Mouse (Mus musculus) left cerebral cortex, adult 18-20 months (tissue): ENCODE data around the gene Tpm4. TPM values are rescaled to one million over a fixed set of nuclear protein-coding genes. Genes with fewer than 3 reads are reported as not detected.

Experiments used
- DNase-seq, 2 experiments: peaks; one replicate each; pipeline ENCODE4 v3.0.0; 2021 to 2022; ENCODE audit warnings: low spot score in 2 of 2, mixed read lengths in 1 of 2
- total RNA-seq, 2 experiments: library from RNA; stranded (reverse); gene quantifications; 2 replicates each; pipeline ENCODE4 v1.2.3; 2021

Tpm4 gene
- total RNA-seq, 2 experiments from 2014 or later, result 22.7 to 31.6 TPM

DNA sequence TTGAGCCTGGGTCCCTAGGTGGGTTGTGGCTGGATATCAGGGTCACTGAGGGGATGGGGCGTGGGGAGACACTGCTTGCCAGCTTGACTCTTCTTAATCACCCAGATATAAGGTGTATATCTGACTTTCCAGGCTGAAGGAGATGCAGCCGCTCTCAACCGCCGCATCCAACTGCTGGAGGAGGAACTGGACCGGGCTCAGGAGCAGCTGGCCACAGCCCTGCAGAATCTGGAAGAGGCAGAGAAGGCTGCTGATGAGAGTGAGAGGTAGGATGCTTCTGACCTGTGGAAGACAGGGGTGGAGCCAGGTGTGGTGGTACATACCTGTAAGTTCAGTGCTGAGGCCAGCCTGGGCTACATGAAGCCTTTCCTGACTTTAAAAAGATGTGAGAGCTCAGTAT is 3.7 kb downstream of the Tpm4 start:
- no peak for DNase-seq

GRCm38 (mm10) chr8:72143256-72143824 is 8.6 kb downstream of the Tpm4 start:
- DNase-seq, result no peak

DNA sequence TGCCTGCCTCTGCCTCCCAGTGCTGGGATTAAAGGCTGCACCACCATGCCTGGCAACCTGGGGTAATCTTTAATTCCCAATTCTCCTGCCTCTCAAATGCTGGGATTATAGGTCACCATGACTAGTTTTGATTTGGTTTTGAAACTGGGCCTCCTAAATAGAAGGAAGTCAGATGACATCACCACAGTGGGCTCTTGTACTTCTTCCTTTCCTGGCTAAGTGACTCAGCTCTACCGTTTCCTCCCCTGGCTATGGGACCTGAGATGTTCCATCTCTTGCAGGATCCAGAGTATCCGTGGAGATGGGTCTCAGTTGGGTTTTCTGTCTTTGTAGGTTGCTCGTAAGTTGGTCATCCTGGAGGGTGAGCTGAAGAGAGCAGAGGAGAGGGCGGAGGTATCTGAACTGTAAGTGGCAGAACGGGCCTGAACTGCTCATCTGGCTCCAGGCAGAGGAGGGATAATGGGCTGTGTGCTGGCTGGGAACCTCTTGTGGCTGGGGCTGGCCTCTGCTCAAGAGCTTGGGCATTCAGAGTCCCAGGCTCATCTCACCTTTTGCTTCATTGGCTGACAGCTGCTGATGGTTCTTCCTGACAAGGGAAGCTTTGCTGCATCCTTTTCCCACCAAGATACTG is 9.7 kb downstream of the Tpm4 start:
- DNase-seq, result no peak

DNA sequence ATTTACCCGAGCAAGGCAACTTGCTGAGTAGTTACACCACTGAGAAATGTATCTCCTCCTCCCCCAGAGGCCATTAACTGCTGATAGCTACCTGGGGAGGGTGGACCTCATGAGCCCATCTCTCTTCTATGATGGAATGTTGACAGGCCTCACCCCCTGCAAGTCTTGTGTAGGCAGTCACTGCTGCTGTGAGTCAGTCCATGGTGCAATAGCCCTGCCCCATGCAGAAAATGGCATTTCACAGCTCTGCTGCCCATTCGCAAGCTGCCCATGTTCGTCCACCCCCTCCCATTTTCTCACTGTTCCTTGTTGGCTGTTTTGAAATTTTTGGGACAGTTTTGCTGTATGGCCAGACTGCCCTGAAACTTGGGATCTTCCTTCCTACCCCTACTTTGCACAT is 10.7 kb downstream of the Tpm4 start:
- DNase-seq, result no peak

- DNase-seq, result no peak
Observed at GRCm38 (mm10) chr8:72146056-72146455, 11.3 kb downstream of the Tpm4 start.

- no peak for DNase-seq
Observed at GRCm38 (mm10) chr8:72146556-72146955, 11.8 kb downstream of the Tpm4 start.

GRCm38 (mm10) chr8:72147266-72147665 is 12.5 kb downstream of the Tpm4 start:
- DNase-seq, result no peak

DNA sequence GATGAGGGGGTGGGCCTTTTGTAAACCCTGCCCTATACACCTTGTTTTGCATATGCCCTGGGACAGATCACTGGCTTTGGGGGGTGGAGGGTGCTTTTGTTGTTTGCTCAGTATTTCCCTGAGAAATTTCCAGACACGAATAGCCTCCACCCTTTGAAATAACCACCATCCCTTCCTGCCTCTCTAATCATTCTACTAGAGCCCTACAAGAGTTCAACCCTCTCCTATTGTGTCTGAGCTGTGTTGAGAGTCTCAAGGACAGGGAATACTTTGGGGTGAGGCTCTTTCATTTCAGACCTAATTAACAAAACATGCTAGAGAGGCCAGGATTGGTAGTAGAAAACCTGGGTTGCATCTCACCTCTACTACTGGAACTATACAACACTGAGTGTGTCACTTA is 14.3 kb downstream of the Tpm4 start:
- DNase-seq, result no peak

GRCm38 (mm10) chr8:72151418-72152078 is 16.8 kb downstream of the Tpm4 start:
- no peak for DNase-seq

- DNase-seq, result no peak
Observed at GRCm38 (mm10) chr8:72153382-72153781, 18.6 kb downstream of the Tpm4 start.

GRCm38 (mm10) chr8:72158096-72158495 is 23.3 kb downstream of the Tpm4 start:
- no peak for DNase-seq

GRCm38 (mm10) chr8:72158726-72159125 is 24.0 kb downstream of the Tpm4 start:
- no peak for DNase-seq

GRCm38 (mm10) chr8:72160007-72160406 is 25.2 kb downstream of the Tpm4 start:
- DNase-seq, result no peak

DNA sequence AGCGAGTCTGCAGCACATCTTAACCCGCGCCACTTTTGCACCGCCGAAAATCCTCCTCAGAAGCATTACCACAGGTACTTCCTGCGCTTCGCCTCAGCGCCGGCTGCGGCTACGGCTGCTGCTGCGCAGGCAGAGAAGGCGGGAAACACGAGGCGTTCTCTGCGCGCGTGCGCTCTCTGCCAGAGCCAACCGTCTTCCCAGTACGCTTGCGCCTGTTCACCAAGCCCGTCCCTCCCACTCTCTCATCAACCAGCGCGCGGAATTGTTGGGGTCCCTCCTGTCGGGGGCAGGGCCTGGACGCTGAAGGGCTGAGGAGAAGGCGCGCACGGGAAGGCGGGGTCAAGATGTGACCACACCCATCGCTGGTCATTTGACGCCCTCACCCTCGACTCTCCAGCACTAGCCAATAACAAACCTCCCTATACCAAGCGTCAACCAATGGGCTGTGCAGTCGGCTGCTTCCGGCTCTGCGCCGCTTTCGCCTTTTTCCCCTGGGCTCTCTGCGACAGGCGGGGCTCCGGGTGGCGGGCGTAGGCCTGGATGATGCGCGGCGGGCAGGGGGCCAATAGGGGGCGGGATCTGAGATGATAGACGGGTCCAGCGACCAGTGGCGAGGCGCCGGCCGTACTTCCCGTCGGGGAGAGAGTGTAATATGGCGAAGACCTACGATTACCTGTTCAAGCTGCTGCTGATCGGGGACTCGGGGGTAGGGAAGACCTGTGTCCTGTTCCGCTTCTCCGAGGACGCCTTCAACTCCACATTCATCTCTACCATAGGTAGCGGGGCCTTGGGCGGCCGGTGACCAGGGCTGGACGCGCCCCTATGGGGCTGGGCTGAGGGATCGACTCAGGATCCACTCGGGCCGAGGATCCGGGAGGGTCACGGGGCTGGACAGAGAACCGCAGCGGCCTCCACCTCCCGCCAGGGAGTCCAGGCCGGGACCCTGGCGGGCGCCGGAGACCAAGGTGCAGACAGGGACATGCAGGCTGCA is 26.2 kb downstream of the Tpm4 start, which contains the start of gene Rab8a:
Rab8a (plus strand) TSS at position 494 of the 991 bp plus-strand sequence.
- peak; percentile 98 to 99 for DNase-seq

DNA sequence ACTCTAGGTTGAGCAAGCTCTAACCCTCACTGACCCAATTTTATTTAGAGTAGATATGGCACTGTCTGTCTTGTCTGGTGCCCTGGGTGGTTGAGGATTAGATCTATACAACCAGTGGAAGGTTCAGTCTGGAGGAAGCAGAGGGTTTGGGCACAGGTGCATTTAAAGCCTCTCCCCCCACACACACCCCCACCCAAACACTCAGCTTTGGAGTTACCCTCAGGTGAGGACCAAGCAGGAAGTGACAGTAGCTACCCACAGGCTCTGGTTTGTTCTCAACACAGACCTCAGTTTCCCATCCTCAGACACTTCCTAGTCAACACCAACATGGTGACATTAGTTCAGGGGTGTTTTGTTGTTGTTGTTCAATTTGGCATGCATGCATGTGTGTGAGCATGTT is 28.0 kb downstream of the Tpm4 start:
- DNase-seq, result no peak

DNA sequence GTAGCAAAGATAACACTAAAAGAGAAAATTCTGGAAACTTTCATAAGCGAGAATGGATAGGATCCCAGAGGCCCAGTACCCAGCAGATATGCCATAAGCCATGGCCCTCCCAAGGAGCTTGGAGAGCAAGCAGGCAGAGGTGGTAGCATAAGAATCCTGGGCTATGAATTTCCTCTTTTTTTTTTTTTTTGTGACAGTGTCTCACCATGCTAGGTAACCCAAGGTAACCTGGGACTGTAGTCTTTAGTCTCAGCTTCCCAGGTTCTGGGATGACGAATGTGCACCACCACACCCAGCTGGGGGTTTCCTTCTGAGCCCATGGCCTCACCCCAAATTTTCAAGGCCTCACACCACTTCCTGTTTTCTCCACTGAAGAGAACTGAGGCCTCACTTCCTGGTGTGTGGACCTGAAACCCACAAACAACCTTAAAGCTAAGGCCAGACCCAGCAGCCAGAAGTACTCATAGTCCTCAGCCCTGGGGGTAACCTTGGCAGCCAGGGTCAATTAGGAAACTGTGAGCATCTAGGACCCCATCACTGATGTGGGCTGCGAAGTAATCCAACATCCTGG is 34.4 kb downstream of the Tpm4 start:
- DNase-seq, result no peak

DNA sequence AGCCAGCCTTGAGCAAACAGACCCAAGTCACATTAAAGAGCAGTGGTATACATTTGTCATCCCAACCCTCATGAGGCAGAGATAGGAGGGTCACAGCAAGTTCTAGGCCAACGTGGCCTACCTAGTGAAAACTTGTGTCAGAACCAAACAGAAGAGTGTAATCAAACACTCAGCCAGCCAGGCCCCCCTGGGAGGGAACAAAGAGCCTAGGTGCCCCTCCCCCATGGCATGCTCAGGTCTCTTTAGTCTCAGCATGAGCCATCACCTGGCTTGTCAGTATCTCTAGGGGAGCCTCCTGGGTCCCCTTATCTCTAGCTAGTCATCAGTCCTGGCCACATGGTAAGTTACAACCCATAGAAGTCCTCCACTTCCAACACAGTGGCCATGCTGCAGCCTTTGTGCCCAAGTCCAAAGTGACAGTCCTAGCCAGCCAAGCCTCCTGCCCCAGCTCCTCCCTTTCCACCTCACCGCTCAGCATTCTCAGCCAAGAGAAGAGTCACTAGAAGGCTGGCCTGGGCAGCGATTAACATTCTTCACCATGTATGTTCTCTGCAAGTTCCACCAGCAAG is 35.0 kb downstream of the Tpm4 start:
- no peak for DNase-seq

GRCm38 (mm10) chr8:72177346-72177925 is 42.7 kb downstream of the Tpm4 start:
- DNase-seq, result peak; percentile 71 to 85

DNA sequence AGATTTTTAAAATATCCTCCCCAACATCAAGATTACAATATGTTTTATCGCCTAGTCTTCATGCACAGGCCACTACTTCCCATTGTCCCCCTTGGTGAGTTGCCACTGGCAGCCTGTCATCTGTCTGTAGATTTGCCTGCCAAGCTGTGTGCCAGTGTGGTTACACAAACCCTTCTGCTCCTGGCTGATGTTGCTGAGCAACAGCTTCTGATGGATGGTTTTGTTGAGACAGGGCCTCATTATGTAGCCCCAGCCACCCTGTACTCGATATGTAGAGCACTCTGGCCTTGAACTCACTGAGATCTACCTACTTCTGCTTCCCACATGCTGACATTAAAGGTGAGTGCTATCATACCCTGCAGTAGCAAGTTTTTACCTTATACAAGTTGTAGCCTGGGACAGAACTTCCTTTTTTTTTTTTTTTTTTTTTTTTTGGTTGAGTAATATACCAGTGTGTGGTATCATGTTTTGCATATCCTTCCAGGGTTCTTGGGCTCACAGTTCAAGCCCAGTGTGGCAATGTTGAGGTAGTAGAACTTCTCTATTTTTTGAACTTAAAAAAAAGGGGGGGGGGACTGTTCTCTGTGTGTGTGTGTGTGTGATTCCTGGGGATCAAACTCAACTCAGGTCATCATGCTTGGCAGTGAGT is 48.9 kb downstream of the Tpm4 start:
- no peak for DNase-seq

- no peak for DNase-seq
Observed at GRCm38 (mm10) chr8:72187793-72188331, 53.1 kb downstream of the Tpm4 start.
